In genomic region chr8:11999736-12000458, GRCm38 (mm10) we compare ENCODE assay signal across 7 mouse cellular contexts.
A peak's percentile ranks its signal among the peaks of the same experiment; 100 is the strongest.
DNase-seq lines count a peak whose midpoint lies in the region; ATAC-seq and TF ChIP-seq lines count a peak whose summit lies in the region.

No protein-coding gene starts in this region.

- peaks cover 17% of the 10 kb centered on the region for H3K27me3 ChIP-seq in hindbrain, embryonic 11.5 days (ENCODE audit: control insufficient read depth, insufficient read depth, low read length)
- H3K27me3 ChIP-seq in midbrain, embryonic 13.5 days, result peaks cover 65% of the 10 kb centered on the region

- no peaks in the 10 kb centered on the region for H3K36me3 ChIP-seq in ES-E14 (ENCODE audit: control insufficient read depth, insufficient read depth, low read length, poor library complexity, severe bottlenecking)
- H3K36me3 ChIP-seq in hindbrain, embryonic 11.5 days (ENCODE audit: control insufficient read depth, insufficient read depth, low read length), result no peaks in the 10 kb centered on the region
- no peaks in the 10 kb centered on the region for H3K36me3 ChIP-seq in midbrain, embryonic 13.5 days

- H3K4me1 ChIP-seq in ES-E14 (ENCODE audit: control insufficient read depth in 2 of 2, insufficient read depth in 2 of 2, low read length in 2 of 2, poor library complexity in 1 of 2), result no peaks in the 10 kb centered on the region
- no peaks in the 10 kb centered on the region for H3K4me1 ChIP-seq in hindbrain, embryonic 11.5 days (replicated peaks; ENCODE audit: control insufficient read depth, insufficient read depth, low read length)
- H3K4me1 ChIP-seq in midbrain, embryonic 13.5 days (replicated peaks), result peaks cover 36% of the 10 kb centered on the region

- H3K4me2 ChIP-seq in hindbrain, embryonic 11.5 days (replicated peaks; ENCODE audit: low read depth, low read length), result no peak overlapping the region
- no peak overlapping the region for H3K4me2 ChIP-seq in midbrain, embryonic 13.5 days (replicated peaks)

- H3K27ac ChIP-seq in ES-E14 (ENCODE audit: insufficient read depth, low read depth, low read length, poor library complexity, severe bottlenecking), result no peak overlapping the region
- H3K27ac ChIP-seq in hindbrain, embryonic 11.5 days (ENCODE audit: low read depth, low read length), result no peak overlapping the region
- no peak overlapping the region for H3K27ac ChIP-seq in midbrain, embryonic 13.5 days

- H3K9ac ChIP-seq in ES-E14 (ENCODE audit: insufficient read depth, low read depth, low read length, poor library complexity, severe bottlenecking), result no peak overlapping the region
- H3K9ac ChIP-seq in hindbrain, embryonic 11.5 days (ENCODE audit: low read depth, low read length), result no peak overlapping the region
- no peak overlapping the region for H3K9ac ChIP-seq in midbrain, embryonic 13.5 days (replicated peaks)

- no peak overlapping the region for H3K4me3 ChIP-seq in ES-E14 (ENCODE audit: insufficient read depth in 1 of 2, low read depth in 1 of 2, low read length in 2 of 2, poor library complexity in 1 of 2, severe bottlenecking in 1 of 2)
- H3K4me3 ChIP-seq in hindbrain, embryonic 11.5 days (ENCODE audit: low read depth, low read length), result no peak overlapping the region
- no peak overlapping the region for H3K4me3 ChIP-seq in midbrain, embryonic 13.5 days (replicated peaks)

- H3K9me3 ChIP-seq in ES-E14 (ENCODE audit: control insufficient read depth, insufficient read depth, low read depth, low read length), result no peaks in the 10 kb centered on the region
- H3K9me3 ChIP-seq in hindbrain, embryonic 11.5 days (ENCODE audit: control insufficient read depth, low read length), result no peaks in the 10 kb centered on the region
- H3K9me3 ChIP-seq in midbrain, embryonic 13.5 days, result no peaks in the 10 kb centered on the region

- WGBS in hindbrain, embryonic 11.5 days, result 28% methylated on average over 23 of the region's 23 CpGs
- 21% methylated on average over 23 of the region's 23 CpGs for WGBS in midbrain, embryonic 13.5 days

- DNase-seq in ES-E14 (ENCODE audit: low read depth, low spot score) (peak; percentile 40), ZHBTc4 (ENCODE audit: low read depth, low spot score) (peak; percentile 74)
- peak; percentile 88 for DNase-seq in embryo, embryonic 10.5 days (ENCODE audit: low spot score)
- DNase-seq in hindbrain, embryonic 11.5 days (ENCODE audit: low spot score), result peak; percentile 81
- peak; percentile 44 to 78 for DNase-seq in layer of hippocampus, postnatal 25 days (ENCODE audit: extremely low spot score in 1 of 2, low spot score in 1 of 2)
- peak; percentile 46 for DNase-seq in telencephalon, adult 2 months (ENCODE audit: low read depth, low spot score)

- in situ Hi-C loops in ES-E14 (cut with MboI; ENCODE audit: low sequenced_read_pairs in 2 of 2, unreplicated experiment in 2 of 2), result loop anchor here (25.0 kb wide), 2 partner anchors 362 to 562 kb away; partner anchors contain the start of gene Spaca7 (in 1 of the 2)

- peak; percentile 56; the same call in 1 of the 2 replicates for ATAC-seq in hindbrain, embryonic 11.5 days (ENCODE audit: low FRiP score)
- peak; percentile 70 for ATAC-seq in midbrain, embryonic 13.5 days

TF ChIP-seq in ES-E14, 5 proteins besides CTCF, POLR2A, EP300 and RAD21:
- TF ChIP-seq ZNF384 (IDR thresholded peaks at IDR 0.05; ENCODE audit: low read depth, low read length) (no peak), HCFC1 (IDR thresholded peaks at IDR 0.05; ENCODE audit: borderline replicate concordance, insufficient read depth, low read length) (no peak), CHD2 (IDR thresholded peaks at IDR 0.05; ENCODE audit: low read depth, low read length) (no peak), MAFK (IDR thresholded peaks at IDR 0.05; ENCODE audit: insufficient read depth, low read depth, low read length) (no peak), ZC3H11A (IDR thresholded peaks at IDR 0.05; ENCODE audit: borderline replicate concordance, low read depth, low read length) (no peak; the same call in 1 of the 2 replicates)
